Mouse (Mus musculus): ENCODE results near the gene Ednra. TPM values are rescaled to one million over a fixed set of nuclear protein-coding genes. Genes with fewer than 3 reads are reported as not detected.
"Not testable (repeated sequence)": the region's sequence is repeated elsewhere in the genome, so short reads cannot be mapped to it uniquely, and the experiment has no call there.

The Ednra gene
- polyA plus RNA-seq, 1 experiment from 2014 or later, result 0.53 TPM

- in situ Hi-C loops (cut with MboI; ENCODE audit: low pct_unique_long_range_greater_than_20kb), result no loop called here
- DNase-seq (ENCODE audit: low read depth, low spot score), result no peak
Observed at GRCm38 (mm10) chr8:77718933-77719332, 5.3 kb downstream of the Ednra start.

GRCm38 (mm10) chr8:77717036-77717435, 7.2 kb downstream of the Ednra start:
- POLR2A ChIA-PET, result interaction anchor here (0.8 kb wide), 1 partner anchor 25 kb away, joined by 3 read pairs; no protein-coding TSS in a partner anchor
- no peak for TF ChIP-seq CTCF (IDR thresholded peaks at IDR 0.05)
- H3K27me3 ChIP-seq, result peaks cover 27% of the 10 kb centered on the region
- ATAC-seq (no peak), DNase-seq (ENCODE audit: low read depth, low spot score) (no peak)
- in situ Hi-C loops (cut with MboI; ENCODE audit: low pct_unique_long_range_greater_than_20kb), result no loop called here
- CTCF ChIA-PET, result interaction anchor here (1.1 kb wide), 1 partner anchor 130 kb away, joined by 3 read pairs; no protein-coding TSS in a partner anchor

More at GRCm38 (mm10) chr8:77718933-77719332, 5.3 kb downstream of the Ednra start:
- TF ChIP-seq CTCF (IDR thresholded peaks at IDR 0.05), result no peak
- ChIA-PET POLR2A (no interaction called here), CTCF (no interaction called here)
- peaks cover 25% of the 10 kb centered on the region for H3K27me3 ChIP-seq
- no peak for ATAC-seq

GRCm38 (mm10) chr8:77714455-77714854, 9.8 kb downstream of the Ednra start:
- ATAC-seq (no peak), DNase-seq (ENCODE audit: low read depth, low spot score) (no peak)
- ChIA-PET CTCF (interaction anchor here (1.3 kb wide), 1 partner anchor 40 kb away, joined by 3 read pairs; no protein-coding TSS in a partner anchor), POLR2A (interaction anchor here (0.5 kb wide), 1 partner anchor 37 kb away, joined by 3 read pairs; no protein-coding TSS in a partner anchor)
- in situ Hi-C loops (cut with MboI; ENCODE audit: low pct_unique_long_range_greater_than_20kb), result no loop called here
- TF ChIP-seq CTCF (IDR thresholded peaks at IDR 0.05), result no peak
- peaks cover 30% of the 10 kb centered on the region for H3K27me3 ChIP-seq

GRCm38 (mm10) chr8:77713688-77714087, 10.6 kb downstream of the Ednra start:
- ChIA-PET CTCF (no interaction called here), POLR2A (no interaction called here)
- ATAC-seq, result no peak
- no peak for DNase-seq (ENCODE audit: low read depth, low spot score)
- no peak for TF ChIP-seq CTCF (IDR thresholded peaks at IDR 0.05)
- peaks cover 26% of the 10 kb centered on the region for H3K27me3 ChIP-seq
- in situ Hi-C loops (cut with MboI; ENCODE audit: low pct_unique_long_range_greater_than_20kb), result no loop called here

- H3K27me3 ChIP-seq, result peaks cover 16% of the 10 kb centered on the region
- in situ Hi-C loops (cut with MboI; ENCODE audit: low pct_unique_long_range_greater_than_20kb), result no loop called here
- no peak for DNase-seq (ENCODE audit: low read depth, low spot score)
- ChIA-PET POLR2A (no interaction called here), CTCF (no interaction called here)
- ATAC-seq, result no peak
- TF ChIP-seq CTCF (IDR thresholded peaks at IDR 0.05), result no peak
Observed at GRCm38 (mm10) chr8:77704768-77705167, 19.5 kb downstream of the Ednra start.

GRCm38 (mm10) chr8:77698028-77698427, 26.2 kb downstream of the Ednra start:
- CTCF ChIA-PET, result no interaction called here
- in situ Hi-C loops (cut with MboI; ENCODE audit: low pct_unique_long_range_greater_than_20kb), result no loop called here
- TF ChIP-seq CTCF (IDR thresholded peaks at IDR 0.05), result no peak
- DNase-seq (ENCODE audit: low read depth, low spot score) (no peak), ATAC-seq (no peak)
- POLR2A ChIA-PET, result no interaction called here
- H3K27me3 ChIP-seq, result peaks cover 3% of the 10 kb centered on the region

GRCm38 (mm10) chr8:77696182-77696581, 28.1 kb downstream of the Ednra start:
- ATAC-seq, result no peak
- CTCF ChIA-PET, result no interaction called here
- POLR2A ChIA-PET, result no interaction called here
- no peak for DNase-seq (ENCODE audit: low read depth, low spot score)
- in situ Hi-C loops (cut with MboI; ENCODE audit: low pct_unique_long_range_greater_than_20kb), result no loop called here
- H3K27me3 ChIP-seq, result no peaks in the 10 kb centered on the region
- no peak for TF ChIP-seq CTCF (IDR thresholded peaks at IDR 0.05)

- DNase-seq (ENCODE audit: low read depth, low spot score) (no peak), ATAC-seq (no peak)
- in situ Hi-C loops (cut with MboI; ENCODE audit: low pct_unique_long_range_greater_than_20kb), result no loop called here
- H3K27me3 ChIP-seq, result no peaks in the 10 kb centered on the region
- ChIA-PET POLR2A (no interaction called here), CTCF (no interaction called here)
- TF ChIP-seq CTCF (IDR thresholded peaks at IDR 0.05), result no peak
Observed at GRCm38 (mm10) chr8:77695486-77696058, 28.7 kb downstream of the Ednra start.

GRCm38 (mm10) chr8:77695070-77695469, 29.2 kb downstream of the Ednra start:
- ATAC-seq (no peak), DNase-seq (ENCODE audit: low read depth, low spot score) (no peak)
- no peaks in the 10 kb centered on the region for H3K27me3 ChIP-seq
- in situ Hi-C loops (cut with MboI; ENCODE audit: low pct_unique_long_range_greater_than_20kb), result no loop called here
- TF ChIP-seq CTCF (IDR thresholded peaks at IDR 0.05), result no peak
- POLR2A ChIA-PET, result no interaction called here
- CTCF ChIA-PET, result no interaction called here

- no peaks in the 10 kb centered on the region for H3K27me3 ChIP-seq
- ATAC-seq, result no peak
- in situ Hi-C loops (cut with MboI; ENCODE audit: low pct_unique_long_range_greater_than_20kb), result no loop called here
- CTCF ChIA-PET, result no interaction called here
- TF ChIP-seq CTCF (IDR thresholded peaks at IDR 0.05), result no peak
- no peak for DNase-seq (ENCODE audit: low read depth, low spot score)
- POLR2A ChIA-PET, result no interaction called here
Observed at GRCm38 (mm10) chr8:77694588-77694987, 29.7 kb downstream of the Ednra start.

GRCm38 (mm10) chr8:77689421-77690059, 34.7 kb downstream of the Ednra start:
- in situ Hi-C loops (cut with MboI; ENCODE audit: low pct_unique_long_range_greater_than_20kb); H3K27me3 ChIP-seq; CTCF ChIA-PET; DNase-seq (ENCODE audit: low read depth, low spot score); POLR2A ChIA-PET; ATAC-seq: not testable (repeated sequence)

Measured in Patski (cell line).